Mouse (Mus musculus) liver, adult 2 months (tissue): ENCODE data around the gene Bag3.

Source experiments
- CTCF ChIP-seq: fragments of 200-500 bp; IDR thresholded peaks from 2 replicates; pipeline ENCODE4 v1.5.1; 2011; ENCODE audit warnings: low read depth, low read length, control low read depth
- POLR2A ChIP-seq: fragments of 200-500 bp; IDR thresholded peaks from 2 replicates; pipeline ENCODE4 v1.6.1; 2011; ENCODE audit warnings: low read length, control low read depth; ENCODE audit not compliant: insufficient read depth; ENCODE audit errors: extremely low read depth

- TF ChIP-seq CTCF (no peak), POLR2A (no peak)
Measured at GRCm38 (mm10) chr7:128569987-128570656, 46.7 kb downstream of the Bag3 start.
